Mouse (Mus musculus): ENCODE data around the gene Gm20683. TPM values are rescaled to one million over a fixed set of nuclear protein-coding genes. Genes with fewer than 3 reads are reported as not detected.
"Not testable (repeated sequence)": the region's sequence is repeated elsewhere in the genome, so short reads cannot be mapped to it uniquely, and the experiment has no call there.

Gm20683 gene
- polyA plus RNA-seq, 1 experiment from 2014 or later, result 0.36 TPM

DNA sequence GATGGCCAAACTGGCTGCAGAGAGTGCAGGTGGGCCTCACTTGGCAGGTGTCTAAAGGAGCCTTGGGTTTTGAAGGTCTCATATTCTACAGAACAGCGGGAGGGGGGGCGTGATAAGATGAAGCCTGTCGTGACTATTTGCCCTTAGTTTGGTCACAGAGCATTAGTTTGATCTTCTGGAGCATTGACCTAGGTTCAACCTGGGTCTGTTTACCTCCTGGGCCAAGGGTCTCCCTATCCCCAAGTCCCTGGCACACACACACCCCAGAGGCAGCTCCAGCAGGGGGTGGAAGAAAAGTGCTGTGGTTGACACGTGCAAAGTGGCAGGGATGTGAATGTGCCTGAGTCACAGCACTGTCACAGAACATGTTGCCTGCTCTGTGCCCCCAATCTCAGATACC is 30.7 kb downstream of the Gm20683 start:
- Histone ChIP-seq H3K9me3 (replicated peaks; ENCODE audit: control insufficient read depth, low read length) (no peaks in the 10 kb centered on the region), H3K27me3 (ENCODE audit: control insufficient read depth, insufficient read depth, low read length) (peaks cover 14% of the 10 kb centered on the region), H3K4me2 (ENCODE audit: low read depth, low read length) (no peak overlapping the region), H3K9ac (replicated peaks; ENCODE audit: low read length) (no peak overlapping the region), H3K27ac (replicated peaks; ENCODE audit: low read depth, low read length) (no peak overlapping the region), H3K4me3 (ENCODE audit: low read depth, low read length) (no peak overlapping the region), H3K36me3 (replicated peaks; ENCODE audit: control insufficient read depth, insufficient read depth, low read depth, low read length) (no peaks in the 10 kb centered on the region), H3K4me1 (ENCODE audit: control insufficient read depth, insufficient read depth, low read length) (no peaks in the 10 kb centered on the region; the same call in 1 of the 2 replicates)
- ATAC-seq (replicated peaks; ENCODE audit: insufficient number of reproducible peaks, low FRiP score, low TSS enrichment, low read depth) (no peak), DNase-seq (ENCODE audit: low spot score) (no peak)
- WGBS, result 74% methylated on average over 4 of the region's 4 CpGs

DNA sequence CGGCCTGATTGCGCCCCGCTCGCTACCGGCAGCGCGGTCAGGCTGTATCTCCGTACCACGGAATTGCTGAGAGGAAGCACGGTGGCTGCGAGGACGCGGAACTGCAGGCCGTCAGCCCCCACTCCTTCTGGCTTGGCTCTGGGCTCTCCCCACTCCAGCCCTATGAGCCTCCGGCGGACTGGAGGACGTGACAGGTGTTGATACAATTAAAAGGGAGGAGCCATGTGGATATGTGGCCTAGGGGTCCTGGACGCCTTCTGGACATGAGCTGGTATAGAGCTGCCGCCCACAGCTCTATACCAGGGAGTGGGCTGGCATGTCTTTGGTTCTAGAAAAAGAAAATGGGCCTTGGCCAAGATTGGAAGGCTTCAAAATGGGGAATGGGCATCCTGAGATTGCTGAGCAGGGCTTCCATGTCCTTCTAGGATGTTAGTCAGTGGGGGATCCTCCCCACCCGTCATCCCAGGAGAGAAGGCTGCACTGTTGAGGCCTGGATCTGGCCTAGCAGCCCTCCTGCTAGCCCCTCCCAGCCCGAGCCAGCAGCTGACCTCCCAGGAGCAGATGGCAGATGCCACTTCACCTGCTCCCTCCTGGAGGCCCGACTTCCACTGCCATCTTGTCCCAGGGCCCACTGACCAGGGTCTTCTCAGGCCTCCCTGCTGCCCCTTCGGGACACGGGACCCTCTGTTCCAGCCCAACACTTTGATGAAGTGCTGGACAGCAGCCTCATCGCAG is 31.8 kb downstream of the Gm20683 start:
- H3K27ac ChIP-seq (replicated peaks; ENCODE audit: low read depth, low read length), result peak overlapping the region; percentile 31; the same call in 1 of the 2 replicates
- no peaks in the 10 kb centered on the region for H3K9me3 ChIP-seq (replicated peaks; ENCODE audit: control insufficient read depth, low read length)
- no peaks in the 10 kb centered on the region; the same call in 1 of the 2 replicates for H3K4me1 ChIP-seq (ENCODE audit: control insufficient read depth, insufficient read depth, low read length)
- no peaks in the 10 kb centered on the region for H3K36me3 ChIP-seq (replicated peaks; ENCODE audit: control insufficient read depth, insufficient read depth, low read depth, low read length)
- H3K9ac ChIP-seq (replicated peaks; ENCODE audit: low read length), result peak overlapping the region; percentile 76
- ATAC-seq (replicated peaks; ENCODE audit: insufficient number of reproducible peaks, low FRiP score, low TSS enrichment, low read depth) (peak; percentile 46), DNase-seq (ENCODE audit: low spot score) (no peak)
- peaks cover 14% of the 10 kb centered on the region for H3K27me3 ChIP-seq (ENCODE audit: control insufficient read depth, insufficient read depth, low read length)
- peak overlapping the region; percentile 97 for H3K4me2 ChIP-seq (ENCODE audit: low read depth, low read length)
- WGBS, result 10% methylated on average over 24 of the region's 25 CpGs
- peak overlapping the region; percentile 71 for H3K4me3 ChIP-seq (ENCODE audit: low read depth, low read length)

DNA sequence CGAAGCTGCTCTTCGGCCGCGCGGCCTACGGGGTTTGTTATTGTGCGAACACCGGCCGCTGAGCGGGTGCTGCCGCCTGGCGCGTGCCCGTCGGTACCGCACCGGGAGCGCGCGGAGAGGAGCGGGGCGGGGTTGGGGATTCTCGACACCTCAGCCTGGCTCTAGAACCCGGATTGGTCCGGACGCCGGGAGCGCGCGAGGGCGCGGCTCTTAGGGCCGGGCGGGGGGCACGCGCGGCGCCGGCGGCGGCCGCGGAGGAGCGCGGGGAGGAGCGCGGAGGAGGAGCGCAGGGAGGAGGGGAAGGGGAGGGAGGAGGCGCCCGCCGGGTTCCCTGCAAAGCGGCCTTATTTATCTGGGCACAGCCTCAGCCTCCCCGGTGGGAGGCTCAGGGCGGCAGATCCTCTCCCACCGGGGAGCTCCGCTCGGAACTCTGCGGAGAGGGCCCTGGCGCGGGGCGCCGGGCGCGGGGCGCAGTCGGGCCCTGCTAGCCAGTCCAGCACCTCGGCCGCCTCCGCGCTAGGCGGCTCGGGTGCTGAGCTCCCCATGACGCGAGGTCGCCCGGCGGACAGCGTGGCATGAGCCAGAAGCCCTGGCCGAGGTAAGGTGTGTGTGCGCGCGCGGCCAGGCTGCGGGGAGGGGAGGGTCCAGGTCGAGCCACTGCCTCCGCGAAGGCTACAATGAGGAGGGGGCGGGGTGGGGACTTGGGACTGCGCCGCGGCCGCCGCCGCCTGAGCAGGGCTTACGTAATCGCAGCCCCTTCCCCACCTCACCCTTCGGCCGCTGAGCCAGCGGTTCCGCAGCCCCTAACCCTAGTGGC is 32.6 kb downstream of the Gm20683 start, which contains the start of gene Fbxl16:
Gene Fbxl16 (plus strand): TSS at position 297 of the 817 bp plus-strand sequence.
- Histone ChIP-seq H3K4me3 (ENCODE audit: low read depth, low read length) (peak within 1 kb of the TSS; percentile 71), H3K9me3 (replicated peaks; ENCODE audit: control insufficient read depth, low read length) (no peaks in the 10 kb centered on the region), H3K27me3 (ENCODE audit: control insufficient read depth, insufficient read depth, low read length) (peaks cover 14% of the 10 kb centered on the region), H3K36me3 (replicated peaks; ENCODE audit: control insufficient read depth, insufficient read depth, low read depth, low read length) (no peaks in the 10 kb centered on the region), H3K4me1 (ENCODE audit: control insufficient read depth, insufficient read depth, low read length) (no peaks in the 10 kb centered on the region; the same call in 1 of the 2 replicates), H3K27ac (replicated peaks; ENCODE audit: low read depth, low read length) (peak within 1 kb of the TSS; percentile 41), H3K4me2 (ENCODE audit: low read depth, low read length) (peak within 1 kb of the TSS; percentile 97), H3K9ac (replicated peaks; ENCODE audit: low read length) (peak within 1 kb of the TSS; percentile 76)
- DNase-seq (ENCODE audit: low spot score) (peak; percentile 89), ATAC-seq (replicated peaks; ENCODE audit: insufficient number of reproducible peaks, low FRiP score, low TSS enrichment, low read depth) (peak; percentile 71)
- WGBS, result under 1% methylated on average over 76 of the region's 100 CpGs

DNA sequence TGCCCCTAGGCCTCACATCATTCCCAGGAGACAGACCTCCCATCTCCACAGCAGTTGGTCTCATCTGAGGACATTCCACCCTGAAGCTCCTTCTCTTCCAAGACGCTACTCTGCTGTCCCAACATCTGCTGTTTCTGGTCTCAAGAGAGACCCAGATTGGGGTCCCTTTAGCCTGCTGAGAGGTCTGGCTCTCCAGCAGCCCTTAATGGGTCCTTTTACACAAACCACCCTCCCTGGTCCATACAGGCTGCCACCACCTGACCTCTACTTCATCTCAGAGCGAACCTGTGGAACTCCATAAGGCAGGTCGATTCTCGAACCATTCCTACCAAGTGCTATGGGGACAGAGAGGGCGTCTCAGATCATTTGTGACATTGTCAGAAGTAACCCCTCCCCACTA is 33.5 kb downstream of the Gm20683 start:
- Histone ChIP-seq H3K9ac (replicated peaks; ENCODE audit: low read length) (no peak overlapping the region), H3K4me1 (ENCODE audit: control insufficient read depth, insufficient read depth, low read length) (no peaks in the 10 kb centered on the region; the same call in 1 of the 2 replicates), H3K4me2 (ENCODE audit: low read depth, low read length) (peak overlapping the region; percentile 97; the same call in 1 of the 2 replicates), H3K27ac (replicated peaks; ENCODE audit: low read depth, low read length) (0 out of 2 replicates have a peak overlapping the region, but pooled peaks have one; percentile 41), H3K4me3 (ENCODE audit: low read depth, low read length) (no peak overlapping the region), H3K36me3 (replicated peaks; ENCODE audit: control insufficient read depth, insufficient read depth, low read depth, low read length) (no peaks in the 10 kb centered on the region), H3K9me3 (replicated peaks; ENCODE audit: control insufficient read depth, low read length) (no peaks in the 10 kb centered on the region), H3K27me3 (ENCODE audit: control insufficient read depth, insufficient read depth, low read length) (peaks cover 14% of the 10 kb centered on the region)
- ATAC-seq (replicated peaks; ENCODE audit: insufficient number of reproducible peaks, low FRiP score, low TSS enrichment, low read depth) (no peak), DNase-seq (ENCODE audit: low spot score) (no peak)
- 36% methylated on average over 5 of the region's 5 CpGs for WGBS

DNA sequence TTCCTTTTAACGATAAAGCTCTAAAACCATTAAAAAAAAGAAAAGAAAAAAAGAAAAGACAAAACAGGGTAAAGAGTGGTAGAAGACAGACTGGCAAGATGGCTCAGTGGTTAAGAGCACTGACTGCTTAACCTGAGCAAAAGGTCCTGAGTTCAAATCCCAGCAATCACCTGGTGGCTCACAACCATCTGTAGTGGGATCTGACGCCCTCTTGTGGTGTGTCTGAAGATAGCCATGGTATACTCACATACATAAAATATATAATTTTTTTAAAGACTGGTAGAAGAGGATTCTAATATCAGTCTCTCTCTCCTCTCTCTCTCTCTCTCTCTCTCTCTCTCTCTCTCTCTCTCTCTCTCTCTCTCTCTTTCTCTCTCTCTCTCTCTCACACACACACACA is 34.1 kb downstream of the Gm20683 start:
- not testable (repeated sequence) for DNase-seq (ENCODE audit: low spot score); H3K4me3 ChIP-seq (ENCODE audit: low read depth, low read length); H3K4me1 ChIP-seq (ENCODE audit: control insufficient read depth, insufficient read depth, low read length); H3K4me2 ChIP-seq (ENCODE audit: low read depth, low read length); ATAC-seq (replicated peaks; ENCODE audit: insufficient number of reproducible peaks, low FRiP score, low TSS enrichment, low read depth); H3K9me3 ChIP-seq (replicated peaks; ENCODE audit: control insufficient read depth, low read length); H3K9ac ChIP-seq (replicated peaks; ENCODE audit: low read length); H3K27ac ChIP-seq (replicated peaks; ENCODE audit: low read depth, low read length); H3K36me3 ChIP-seq (replicated peaks; ENCODE audit: control insufficient read depth, insufficient read depth, low read depth, low read length)
- 56% methylated on average over 2 of the region's 2 CpGs for WGBS
- H3K27me3 ChIP-seq (ENCODE audit: control insufficient read depth, insufficient read depth, low read length), result peaks cover 14% of the 10 kb centered on the region

DNA sequence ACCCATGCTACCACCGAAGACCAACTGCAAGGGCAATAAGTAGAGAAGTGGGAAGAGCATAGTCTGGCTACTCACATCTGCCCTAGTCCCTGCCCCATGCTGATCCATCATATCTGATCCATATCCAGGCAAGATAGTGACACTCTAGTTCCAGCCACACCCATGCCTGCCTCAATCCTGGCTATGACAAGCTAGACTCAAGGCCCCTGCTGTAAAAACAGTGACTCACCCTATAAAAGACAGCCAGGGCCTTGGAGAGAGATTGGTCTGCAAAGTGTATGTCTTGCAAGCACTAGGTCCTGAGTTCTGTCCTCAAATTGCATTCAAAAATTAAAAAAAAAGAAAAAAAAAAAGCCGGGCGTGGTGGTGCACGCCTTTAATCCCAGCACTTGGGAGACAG is 35.1 kb downstream of the Gm20683 start:
- DNase-seq (ENCODE audit: low spot score), result no peak
- peaks cover 14% of the 10 kb centered on the region for H3K27me3 ChIP-seq (ENCODE audit: control insufficient read depth, insufficient read depth, low read length)
- 81% methylated on average over 4 of the region's 4 CpGs for WGBS

DNA sequence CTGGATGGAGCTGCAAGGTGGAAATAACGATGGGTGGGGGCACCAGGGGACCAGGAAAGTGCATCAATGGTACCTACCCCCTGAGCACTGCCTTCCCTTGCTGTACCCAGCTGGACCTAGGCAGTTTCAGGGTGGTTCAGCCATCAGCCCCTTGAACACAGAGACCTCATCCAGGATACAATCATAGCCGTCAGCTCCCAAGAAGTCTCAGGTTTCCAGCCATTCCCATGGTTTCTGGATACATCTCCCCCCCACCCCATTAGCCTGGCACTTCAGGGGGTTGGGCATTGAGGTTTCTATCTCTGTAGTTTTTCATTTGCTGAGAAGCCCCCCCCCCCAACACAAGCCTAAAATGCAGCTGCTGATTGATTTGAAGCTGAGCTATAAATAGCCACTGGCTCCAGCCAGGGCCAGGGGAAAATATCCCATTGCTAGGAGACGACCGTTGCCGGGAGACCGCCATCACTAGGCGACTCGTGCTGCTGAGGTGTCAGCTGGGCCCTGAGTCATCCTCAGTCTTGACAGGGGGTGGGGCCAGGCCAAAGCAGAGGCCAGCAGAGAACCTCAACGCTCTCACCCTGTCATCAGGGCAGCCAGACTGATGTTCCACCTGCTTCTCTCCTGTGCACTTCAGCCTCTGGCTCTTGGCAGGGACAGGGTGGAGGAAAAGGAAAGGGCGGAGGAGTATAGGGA is 38.6 kb downstream of the Gm20683 start:
- Histone ChIP-seq H3K27ac (replicated peaks; ENCODE audit: low read depth, low read length) (no peak overlapping the region; the same call in 1 of the 2 replicates), H3K36me3 (replicated peaks; ENCODE audit: control insufficient read depth, insufficient read depth, low read depth, low read length) (no peaks in the 10 kb centered on the region), H3K4me1 (ENCODE audit: control insufficient read depth, insufficient read depth, low read length) (no peaks in the 10 kb centered on the region), H3K4me3 (ENCODE audit: low read depth, low read length) (no peak overlapping the region), H3K9ac (replicated peaks; ENCODE audit: low read length) (no peak overlapping the region), H3K27me3 (ENCODE audit: control insufficient read depth, insufficient read depth, low read length) (peaks cover under 1% of the 10 kb centered on the region), H3K9me3 (replicated peaks; ENCODE audit: control insufficient read depth, low read length) (no peaks in the 10 kb centered on the region), H3K4me2 (ENCODE audit: low read depth, low read length) (peak overlapping the region; percentile 16; the same call in 1 of the 2 replicates)
- ATAC-seq (replicated peaks; ENCODE audit: insufficient number of reproducible peaks, low FRiP score, low TSS enrichment, low read depth), result peak; percentile 79
- WGBS, result 6% methylated on average over 10 of the region's 10 CpGs
- peak; percentile 51 for DNase-seq (ENCODE audit: low spot score)

More for the DNA sequence above, 35.1 kb downstream of the Gm20683 start:
- Histone ChIP-seq H3K9ac (replicated peaks; ENCODE audit: low read length) (no peak overlapping the region), H3K4me1 (ENCODE audit: control insufficient read depth, insufficient read depth, low read length) (no peaks in the 10 kb centered on the region; the same call in 1 of the 2 replicates), H3K4me3 (ENCODE audit: low read depth, low read length) (no peak overlapping the region), H3K27ac (replicated peaks; ENCODE audit: low read depth, low read length) (no peak overlapping the region), H3K4me2 (ENCODE audit: low read depth, low read length) (no peak overlapping the region), H3K36me3 (replicated peaks; ENCODE audit: control insufficient read depth, insufficient read depth, low read depth, low read length) (no peaks in the 10 kb centered on the region), H3K9me3 (replicated peaks; ENCODE audit: control insufficient read depth, low read length) (no peaks in the 10 kb centered on the region)
- ATAC-seq (replicated peaks; ENCODE audit: insufficient number of reproducible peaks, low FRiP score, low TSS enrichment, low read depth), result no peak

Data from embryonic facial prominence, embryonic 11.5 days (tissue).